15 mouse cellular contexts compared by ENCODE assay signal in the genomic region with DNA sequence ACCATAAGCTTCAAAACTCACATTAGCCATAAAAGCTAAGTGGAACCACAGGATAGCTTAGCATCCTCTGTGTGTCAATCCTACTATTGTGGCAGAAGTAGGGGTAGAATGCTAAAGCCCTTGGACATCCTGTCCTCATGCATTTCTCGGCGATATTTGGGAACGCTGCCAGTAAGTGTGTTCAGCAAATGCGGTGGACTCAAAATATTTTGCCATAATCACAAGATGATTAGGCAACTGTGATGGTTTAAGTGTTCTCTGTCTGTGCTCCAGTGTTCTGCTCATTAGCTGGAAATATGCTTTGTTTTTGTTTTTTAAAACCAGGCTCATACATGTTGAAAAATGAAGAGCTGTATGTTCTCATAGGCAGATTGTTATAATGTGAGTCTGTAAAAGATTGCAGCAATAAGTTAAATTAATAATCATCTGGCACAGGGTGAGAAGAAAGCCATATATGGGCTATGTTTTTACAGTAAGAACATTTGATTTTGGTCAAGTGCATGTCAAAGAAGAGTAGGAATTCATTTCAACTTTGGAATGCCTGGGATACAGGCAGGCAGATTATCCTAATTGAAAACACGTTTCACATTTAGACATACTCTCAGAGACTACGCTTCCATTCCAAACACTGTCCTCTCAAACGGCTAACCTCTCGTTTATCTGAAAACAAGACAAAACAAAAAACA. TPM values are rescaled to one million over a fixed set of nuclear protein-coding genes. Genes with fewer than 3 reads are reported as not detected.
A peak's percentile ranks its signal among the peaks of the same experiment; 100 is the strongest.
DNase-seq lines count a peak whose midpoint lies in the region; ATAC-seq and TF ChIP-seq lines count a peak whose summit lies in the region.
"Had no signal": no experiment of that assay in that cellular context is flagged by ENCODE, and none has a peak within 500 bp of the region (broad histone marks: within the 10 kb centered on the region; RNA-seq: fewer than 3 reads in every experiment).

No protein-coding gene starts in this region.

- H3K27me3 ChIP-seq in heart, embryonic 11.5 days (ENCODE audit: control insufficient read depth, insufficient read depth, low read length) = no peaks in the 10 kb centered on the region
- no peaks in the 10 kb centered on the region for H3K27me3 ChIP-seq in liver, embryonic 11.5 days (replicated peaks; ENCODE audit: control insufficient read depth, insufficient read depth, low read length)
- no peaks in the 10 kb centered on the region for H3K27me3 ChIP-seq in stomach, embryonic 16.5 days (ENCODE audit: control insufficient read depth, insufficient read depth, low read length)
- H3K27me3 ChIP-seq in hindbrain, embryonic 12.5 days = no peaks in the 10 kb centered on the region
- H3K27me3 ChIP-seq: heart, embryonic 15.5 days; liver, embryonic 15.5 days; midbrain, embryonic 12.5 days had no signal

- no peak overlapping the region for H3K4me2 ChIP-seq in heart, embryonic 11.5 days
- no peak overlapping the region for H3K4me2 ChIP-seq in liver, embryonic 11.5 days
- no peak overlapping the region for H3K4me2 ChIP-seq in stomach, embryonic 16.5 days (ENCODE audit: low read depth, low read length)
- H3K4me2 ChIP-seq in hindbrain, embryonic 12.5 days (replicated peaks) = no peak overlapping the region
- H3K4me2 ChIP-seq: heart, embryonic 15.5 days; liver, embryonic 15.5 days; midbrain, embryonic 12.5 days had no signal

- no peak overlapping the region for H3K9ac ChIP-seq in heart, embryonic 11.5 days (ENCODE audit: low read depth, low read length)
- H3K9ac ChIP-seq in liver, embryonic 11.5 days (ENCODE audit: low read depth, low read length) = no peak overlapping the region
- H3K9ac ChIP-seq in stomach, embryonic 16.5 days (ENCODE audit: low read length) = no peak overlapping the region
- H3K9ac ChIP-seq in hindbrain, embryonic 12.5 days = no peak overlapping the region
- H3K9ac ChIP-seq: heart, embryonic 15.5 days; liver, embryonic 15.5 days; midbrain, embryonic 12.5 days had no signal

- DNase-seq in heart, adult 18-20 months = peak; percentile 7 to 15
- peak; percentile 1 for DNase-seq in liver, embryonic 11.5 days (ENCODE audit: low spot score)
- no peak for DNase-seq in liver
- DNase-seq: cerebellum, adult 18-20 months; thymus, adult 18-20 months had no signal

- no peaks in the 10 kb centered on the region for H3K36me3 ChIP-seq in heart, embryonic 11.5 days (ENCODE audit: control insufficient read depth, insufficient read depth, low read length)
- no peaks in the 10 kb centered on the region for H3K36me3 ChIP-seq in liver, embryonic 11.5 days (ENCODE audit: control insufficient read depth, insufficient read depth, low read length)
- no peaks in the 10 kb centered on the region for H3K36me3 ChIP-seq in stomach, embryonic 16.5 days (ENCODE audit: control insufficient read depth, insufficient read depth, low read length)
- H3K36me3 ChIP-seq in hindbrain, embryonic 12.5 days = no peaks in the 10 kb centered on the region
- H3K36me3 ChIP-seq: heart, embryonic 15.5 days; liver, embryonic 15.5 days; midbrain, embryonic 12.5 days had no signal

- no peak for TF ChIP-seq POLR2A in embryonic fibroblast, embryonic 13.5 days (IDR thresholded peaks at IDR 0.05; ENCODE audit: low read depth, low read length)

- 70% methylated on average over 8 of the region's 8 CpGs for WGBS in heart, embryonic 11.5 days (ENCODE audit: insufficient replicate concordance)
- 77% methylated on average over 8 of the region's 8 CpGs for WGBS in liver, embryonic 11.5 days
- 44% methylated on average over 8 of the region's 8 CpGs for WGBS in stomach, embryonic 16.5 days
- WGBS in hindbrain, embryonic 12.5 days = 76% methylated on average over 8 of the region's 8 CpGs

- TF ChIP-seq CTCF in embryonic fibroblast, embryonic 13.5 days (IDR thresholded peaks at IDR 0.05; ENCODE audit: borderline replicate concordance, insufficient read depth, low read length) = no peak

- no peaks in the 10 kb centered on the region for H3K4me1 ChIP-seq in heart, embryonic 11.5 days (ENCODE audit: control insufficient read depth, insufficient read depth, low read length)
- H3K4me1 ChIP-seq in liver, embryonic 11.5 days (replicated peaks; ENCODE audit: control insufficient read depth, insufficient read depth, low read length) = no peaks in the 10 kb centered on the region
- peaks cover 3% of the 10 kb centered on the region; the same call in 1 of the 2 replicates for H3K4me1 ChIP-seq in embryonic fibroblast, embryonic 13.5 days (ENCODE audit: control insufficient read depth, insufficient read depth, low read length)
- 0 out of 2 replicates have a peak, but pooled peaks cover 5% of the 10 kb centered on the region for H3K4me1 ChIP-seq in stomach, embryonic 16.5 days (ENCODE audit: control insufficient read depth, insufficient read depth, low read length)
- H3K4me1 ChIP-seq in hindbrain, embryonic 12.5 days = no peaks in the 10 kb centered on the region
- H3K4me1 ChIP-seq: heart, embryonic 15.5 days; liver, embryonic 15.5 days; midbrain, embryonic 12.5 days had no signal

- H3K27ac ChIP-seq in heart, embryonic 11.5 days (ENCODE audit: low read depth, low read length) = no peak overlapping the region
- no peak overlapping the region for H3K27ac ChIP-seq in liver, embryonic 11.5 days (ENCODE audit: low read depth, low read length)
- peak overlapping the region; percentile 41 for H3K27ac ChIP-seq in embryonic fibroblast, embryonic 13.5 days (ENCODE audit: insufficient read depth, low read length)
- peak overlapping the region; percentile 55; the same call in 1 of the 2 replicates for H3K27ac ChIP-seq in stomach, embryonic 16.5 days (ENCODE audit: low read length)
- H3K27ac ChIP-seq in hindbrain, embryonic 12.5 days = no peak overlapping the region
- H3K27ac ChIP-seq: heart, embryonic 15.5 days; liver, embryonic 15.5 days; midbrain, embryonic 12.5 days had no signal

- H3K4me3 ChIP-seq in heart, embryonic 11.5 days (ENCODE audit: low read depth, low read length) = no peak overlapping the region
- no peak overlapping the region for H3K4me3 ChIP-seq in liver, embryonic 11.5 days (ENCODE audit: low read depth, low read length)
- no peak overlapping the region for H3K4me3 ChIP-seq in embryonic fibroblast, embryonic 13.5 days (ENCODE audit: insufficient read depth, low read length)
- no peak overlapping the region for H3K4me3 ChIP-seq in stomach, embryonic 16.5 days (replicated peaks; ENCODE audit: low read length)
- H3K4me3 ChIP-seq in hindbrain, embryonic 12.5 days = no peak overlapping the region
- H3K4me3 ChIP-seq: heart, embryonic 15.5 days; liver, embryonic 15.5 days; midbrain, embryonic 12.5 days had no signal

- no peaks in the 10 kb centered on the region for H3K9me3 ChIP-seq in heart, embryonic 11.5 days (replicated peaks; ENCODE audit: control insufficient read depth, low read length)
- no peaks in the 10 kb centered on the region for H3K9me3 ChIP-seq in liver, embryonic 11.5 days (ENCODE audit: control insufficient read depth, low read length)
- H3K9me3 ChIP-seq in stomach, embryonic 16.5 days (replicated peaks; ENCODE audit: control insufficient read depth, low read length) = no peaks in the 10 kb centered on the region
- no peaks in the 10 kb centered on the region for H3K9me3 ChIP-seq in hindbrain, embryonic 12.5 days (replicated peaks)
- H3K9me3 ChIP-seq: heart, embryonic 15.5 days; liver, embryonic 15.5 days; midbrain, embryonic 12.5 days had no signal

- no peak for ATAC-seq in heart, embryonic 11.5 days (replicated peaks; ENCODE audit: insufficient number of reproducible peaks, low FRiP score, low TSS enrichment)
- ATAC-seq in liver, embryonic 11.5 days (replicated peaks; ENCODE audit: low FRiP score) = no peak
- peak; percentile 47 for ATAC-seq in stomach, embryonic 16.5 days (ENCODE audit: insufficient read depth, low FRiP score)
- ATAC-seq in hindbrain, embryonic 12.5 days (ENCODE audit: low FRiP score) = no peak
- no peak for ATAC-seq in activated CD4-positive, CD25-positive, alpha-beta regulatory T cell, adult 4 months
- ATAC-seq: inflammation-experienced regulatory T-cells, adult 6 months had no signal

RNA-seq across cellular contexts. Expression of gene Arhgap28, which starts 41.9 kb away (rescaled TPM):
- 1 to 10 TPM; 1.4 to 1.8 TPM for total RNA-seq in heart, adult 18-20 months (2021)
- 25.9 and 30.8 TPM in 2 replicates for polyA plus RNA-seq in heart, embryonic 11.5 days (2014; fragmentation: Nextera tagmentation; extraction: Ambion mirVana)
- 16.5 and 20.7 TPM in 2 replicates for polyA plus RNA-seq in liver, embryonic 11.5 days (2014; fragmentation: Nextera tagmentation; extraction: Ambion mirVana)
- polyA plus RNA-seq in embryonic fibroblast, embryonic 13.5 days (2011; ENCODE audit: insufficient read length, low read depth, missing spikeins) = 21.4 and 39.2 TPM in 2 replicates
- polyA plus RNA-seq in stomach, embryonic 16.5 days (2015; fragmentation: Nextera tagmentation; extraction: Ambion mirVana) = 26.1 and 26.7 TPM in 2 replicates
- 40.9 and 44.2 TPM in 2 replicates for polyA plus RNA-seq in hindbrain, embryonic 12.5 days (2016; fragmentation: Nextera tagmentation; extraction: Ambion mirVana)
- polyA plus RNA-seq in activated CD4-positive, CD25-positive, alpha-beta regulatory T cell, adult 4 months (2017; shearing (Covaris generic)) = under 1 TPM in 1 of 2 experiments, not detected in 1; 0.19 TPM
- total RNA-seq: MEL had no signal
- polyA plus RNA-seq: inflammation-experienced regulatory T-cells, adult 6 months had no signal

Comparison
In these comparisons a context has a peak if more than half of its experiments do, and no peak if none do; other contexts are left out.
1. H3K27ac ChIP-seq: peak in embryonic fibroblast, embryonic 13.5 days (single experiment) and stomach, embryonic 16.5 days (single experiment); none in heart, embryonic 11.5 days (single experiment), liver, embryonic 11.5 days (single experiment) and hindbrain, embryonic 12.5 days (single experiment).
2. RNA of gene Arhgap28, which starts 41.9 kb away (polyA plus RNA-seq): 40.9 to 44.2 TPM in hindbrain, embryonic 12.5 days, 21.4 to 39.2 TPM in embryonic fibroblast, embryonic 13.5 days, 26.1 to 26.7 TPM in stomach, embryonic 16.5 days, 25.9 to 30.8 TPM in heart, embryonic 11.5 days and 16.5 to 20.7 TPM in liver, embryonic 11.5 days; 0.19 TPM in activated CD4-positive, CD25-positive, alpha-beta regulatory T cell, adult 4 months; every median in the first group is over 10 times any median in the second.